Mouse (Mus musculus): Measurements from ENCODE around the gene Bcl9l. TPM values are rescaled to one million over a fixed set of nuclear protein-coding genes. Genes with fewer than 3 reads are reported as not detected.

The Bcl9l gene
- polyA plus RNA-seq, 1 experiment from 2014 or later, result 8.7 TPM

GRCm38 (mm10) chr9:44510872-44511601 lies 28.4 kb downstream of the Bcl9l start:
- no peak overlapping the region for H3K9ac ChIP-seq (ENCODE audit: low read length)
- no peak for ATAC-seq (replicated peaks; ENCODE audit: low FRiP score)
- H3K4me2 ChIP-seq (ENCODE audit: low read depth, low read length, severe bottlenecking), result no peak overlapping the region
- no peaks in the 10 kb centered on the region for H3K27me3 ChIP-seq (ENCODE audit: control insufficient read depth, insufficient read depth, low read length)
- no peak overlapping the region for H3K27ac ChIP-seq (ENCODE audit: low read depth, low read length)
- peaks cover 11% of the 10 kb centered on the region; the same call in 1 of the 2 replicates for H3K4me1 ChIP-seq (replicated peaks; ENCODE audit: control insufficient read depth, insufficient read depth, low read length)
- H3K9me3 ChIP-seq (ENCODE audit: control insufficient read depth, low read length), result no peaks in the 10 kb centered on the region
- WGBS, result 69% methylated on average over 5 of the region's 5 CpGs
- H3K4me3 ChIP-seq (ENCODE audit: low read depth, low read length), result no peak overlapping the region
- H3K36me3 ChIP-seq (ENCODE audit: control insufficient read depth, insufficient read depth, low read length), result peaks cover 4% of the 10 kb centered on the region; the same call in 1 of the 2 replicates
- DNase-seq (ENCODE audit: low spot score), result no peak

DNA sequence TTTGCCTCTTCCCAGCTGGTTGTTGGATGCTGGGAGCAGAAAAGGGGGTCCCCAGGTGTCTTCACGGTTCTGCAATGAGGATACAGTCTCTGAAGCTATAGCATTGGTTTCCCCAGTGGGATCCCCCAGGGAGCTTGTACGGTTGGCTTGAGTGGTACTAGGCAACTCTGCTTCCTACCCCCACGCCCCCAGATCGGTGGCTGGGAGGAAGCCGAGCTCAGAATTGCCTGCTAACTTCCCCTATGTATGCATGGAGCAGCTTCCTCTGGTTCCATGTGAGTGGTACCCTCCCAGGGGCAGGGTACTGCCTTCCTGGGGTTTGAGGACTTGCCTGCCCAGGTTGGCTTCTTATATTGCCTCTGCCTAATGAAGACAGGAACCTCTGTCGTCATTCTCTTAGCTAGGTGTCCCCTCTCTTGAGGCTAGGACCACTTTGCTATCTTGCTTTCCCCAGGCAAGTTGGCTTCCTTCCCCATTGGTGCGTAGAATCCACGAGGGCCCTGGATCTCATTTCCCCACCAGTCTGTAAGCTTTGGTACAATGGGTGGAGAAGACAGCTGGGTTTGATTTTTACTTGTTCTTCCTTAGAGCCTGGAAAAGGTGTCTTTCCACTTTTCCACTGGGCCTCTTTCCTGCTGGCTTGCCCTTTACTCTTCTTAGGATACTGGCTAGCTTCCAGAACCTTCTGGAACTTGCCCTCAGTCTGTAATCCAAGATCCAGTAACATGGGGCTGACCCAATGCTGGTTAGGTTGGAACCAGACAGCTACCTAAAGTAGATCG lies 29.5 kb downstream of the Bcl9l start:
- H3K27me3 ChIP-seq (ENCODE audit: control insufficient read depth, insufficient read depth, low read length), result no peaks in the 10 kb centered on the region
- H3K36me3 ChIP-seq (ENCODE audit: control insufficient read depth, insufficient read depth, low read length), result no peaks in the 10 kb centered on the region; the same call in 1 of the 2 replicates
- no peak overlapping the region for H3K4me2 ChIP-seq (ENCODE audit: low read depth, low read length, severe bottlenecking)
- DNase-seq (ENCODE audit: low spot score) (no peak), ATAC-seq (replicated peaks; ENCODE audit: low FRiP score) (no peak)
- 88% methylated on average over 9 of the region's 9 CpGs for WGBS
- H3K4me3 ChIP-seq (ENCODE audit: low read depth, low read length), result no peak overlapping the region
- H3K9ac ChIP-seq (ENCODE audit: low read length), result no peak overlapping the region
- no peaks in the 10 kb centered on the region for H3K9me3 ChIP-seq (ENCODE audit: control insufficient read depth, low read length)
- peaks cover 10% of the 10 kb centered on the region; the same call in 1 of the 2 replicates for H3K4me1 ChIP-seq (replicated peaks; ENCODE audit: control insufficient read depth, insufficient read depth, low read length)
- H3K27ac ChIP-seq (ENCODE audit: low read depth, low read length), result no peak overlapping the region

DNA sequence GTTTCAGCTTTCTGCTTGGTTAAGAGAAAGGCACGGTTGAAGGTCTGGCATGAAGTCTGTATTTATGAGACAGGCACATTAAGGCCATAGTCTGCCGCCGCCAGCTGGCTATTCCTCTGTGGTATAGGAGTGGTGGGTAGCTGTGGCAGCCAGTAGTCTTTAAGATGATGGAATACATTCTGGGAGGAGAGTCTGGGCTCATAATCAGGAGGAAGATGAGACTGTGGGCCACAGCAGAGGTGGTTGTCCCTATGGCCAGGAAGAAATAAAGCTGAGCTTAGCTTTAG lies 30.0 kb downstream of the Bcl9l start:
- no peaks in the 10 kb centered on the region for H3K27me3 ChIP-seq (ENCODE audit: control insufficient read depth, insufficient read depth, low read length)
- WGBS, result 93% methylated on average over 3 of the region's 3 CpGs
- H3K9me3 ChIP-seq (ENCODE audit: control insufficient read depth, low read length), result no peaks in the 10 kb centered on the region
- no peaks in the 10 kb centered on the region; the same call in 1 of the 2 replicates for H3K36me3 ChIP-seq (ENCODE audit: control insufficient read depth, insufficient read depth, low read length)
- ATAC-seq (replicated peaks; ENCODE audit: low FRiP score) (no peak), DNase-seq (ENCODE audit: low spot score) (no peak)
- peaks cover 10% of the 10 kb centered on the region; the same call in 1 of the 2 replicates for H3K4me1 ChIP-seq (replicated peaks; ENCODE audit: control insufficient read depth, insufficient read depth, low read length)
- no peak overlapping the region for H3K4me2 ChIP-seq (ENCODE audit: low read depth, low read length, severe bottlenecking)
- H3K4me3 ChIP-seq (ENCODE audit: low read depth, low read length), result no peak overlapping the region
- H3K9ac ChIP-seq (ENCODE audit: low read length), result no peak overlapping the region
- H3K27ac ChIP-seq (ENCODE audit: low read depth, low read length), result no peak overlapping the region

GRCm38 (mm10) chr9:44513121-44513520 lies 30.5 kb downstream of the Bcl9l start:
- Histone ChIP-seq H3K27me3 (ENCODE audit: control insufficient read depth, insufficient read depth, low read length) (no peaks in the 10 kb centered on the region), H3K4me3 (ENCODE audit: low read depth, low read length) (no peak overlapping the region), H3K4me1 (replicated peaks; ENCODE audit: control insufficient read depth, insufficient read depth, low read length) (peaks cover 10% of the 10 kb centered on the region; the same call in 1 of the 2 replicates), H3K4me2 (ENCODE audit: low read depth, low read length, severe bottlenecking) (no peak overlapping the region), H3K36me3 (ENCODE audit: control insufficient read depth, insufficient read depth, low read length) (no peaks in the 10 kb centered on the region), H3K9me3 (ENCODE audit: control insufficient read depth, low read length) (no peaks in the 10 kb centered on the region), H3K27ac (ENCODE audit: low read depth, low read length) (no peak overlapping the region), H3K9ac (ENCODE audit: low read length) (no peak overlapping the region)
- ATAC-seq (replicated peaks; ENCODE audit: low FRiP score), result no peak
- 90% methylated on average over 11 of the region's 11 CpGs for WGBS
- no peak for DNase-seq (ENCODE audit: low spot score)

GRCm38 (mm10) chr9:44513610-44514009 lies 31.0 kb downstream of the Bcl9l start:
- Histone ChIP-seq H3K9ac (ENCODE audit: low read length) (no peak overlapping the region), H3K27ac (ENCODE audit: low read depth, low read length) (no peak overlapping the region), H3K27me3 (ENCODE audit: control insufficient read depth, insufficient read depth, low read length) (no peaks in the 10 kb centered on the region), H3K4me1 (replicated peaks; ENCODE audit: control insufficient read depth, insufficient read depth, low read length) (peaks cover 10% of the 10 kb centered on the region; the same call in 1 of the 2 replicates), H3K4me2 (ENCODE audit: low read depth, low read length, severe bottlenecking) (no peak overlapping the region), H3K36me3 (ENCODE audit: control insufficient read depth, insufficient read depth, low read length) (no peaks in the 10 kb centered on the region), H3K9me3 (ENCODE audit: control insufficient read depth, low read length) (no peaks in the 10 kb centered on the region), H3K4me3 (ENCODE audit: low read depth, low read length) (no peak overlapping the region)
- no peak for DNase-seq (ENCODE audit: low spot score)
- WGBS, result 77% methylated on average over 20 of the region's 20 CpGs
- ATAC-seq (replicated peaks; ENCODE audit: low FRiP score), result no peak

DNA sequence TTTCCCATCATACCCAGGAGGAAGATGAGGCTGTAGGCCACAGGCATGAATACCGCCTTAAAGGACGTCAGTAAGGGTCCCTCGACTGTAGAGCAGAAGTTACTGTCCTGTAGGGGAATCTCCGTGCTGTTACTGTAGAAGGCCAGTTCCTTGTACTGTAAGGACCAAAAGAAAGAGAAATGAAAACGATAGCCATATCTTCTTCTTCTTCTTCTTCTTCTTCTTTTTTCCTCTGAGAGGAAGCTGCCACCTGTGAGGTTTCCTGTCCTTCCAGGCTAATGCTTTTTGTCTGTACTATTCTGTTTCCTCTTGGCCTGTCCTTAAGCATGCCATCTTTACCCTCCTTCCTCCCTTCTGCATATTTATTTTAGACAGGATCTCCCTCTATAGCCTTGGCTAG lies 31.5 kb downstream of the Bcl9l start:
- no peak overlapping the region for H3K4me3 ChIP-seq (ENCODE audit: low read depth, low read length)
- no peak overlapping the region for H3K9ac ChIP-seq (ENCODE audit: low read length)
- H3K27ac ChIP-seq (ENCODE audit: low read depth, low read length), result no peak overlapping the region
- H3K4me2 ChIP-seq (ENCODE audit: low read depth, low read length, severe bottlenecking), result no peak overlapping the region
- WGBS, result 92% methylated on average over 5 of the region's 5 CpGs
- ATAC-seq (replicated peaks; ENCODE audit: low FRiP score) (no peak), DNase-seq (ENCODE audit: low spot score) (no peak)
- no peaks in the 10 kb centered on the region for H3K27me3 ChIP-seq (ENCODE audit: control insufficient read depth, insufficient read depth, low read length)
- peaks cover 10% of the 10 kb centered on the region; the same call in 1 of the 2 replicates for H3K4me1 ChIP-seq (replicated peaks; ENCODE audit: control insufficient read depth, insufficient read depth, low read length)
- H3K36me3 ChIP-seq (ENCODE audit: control insufficient read depth, insufficient read depth, low read length), result no peaks in the 10 kb centered on the region
- H3K9me3 ChIP-seq (ENCODE audit: control insufficient read depth, low read length), result no peaks in the 10 kb centered on the region

GRCm38 (mm10) chr9:44515131-44515751 lies 32.6 kb downstream of the Bcl9l start:
- H3K9me3 ChIP-seq (ENCODE audit: control insufficient read depth, low read length), result no peaks in the 10 kb centered on the region
- H3K9ac ChIP-seq (ENCODE audit: low read length), result no peak overlapping the region
- H3K4me1 ChIP-seq (replicated peaks; ENCODE audit: control insufficient read depth, insufficient read depth, low read length), result 0 out of 2 replicates have a peak, but pooled peaks cover 2% of the 10 kb centered on the region
- no peaks in the 10 kb centered on the region for H3K36me3 ChIP-seq (ENCODE audit: control insufficient read depth, insufficient read depth, low read length)
- ATAC-seq (replicated peaks; ENCODE audit: low FRiP score) (no peak), DNase-seq (ENCODE audit: low spot score) (no peak)
- H3K4me3 ChIP-seq (ENCODE audit: low read depth, low read length), result no peak overlapping the region
- WGBS, result 77% methylated on average over 12 of the region's 12 CpGs
- H3K27ac ChIP-seq (ENCODE audit: low read depth, low read length), result no peak overlapping the region
- no peaks in the 10 kb centered on the region for H3K27me3 ChIP-seq (ENCODE audit: control insufficient read depth, insufficient read depth, low read length)
- H3K4me2 ChIP-seq (ENCODE audit: low read depth, low read length, severe bottlenecking), result no peak overlapping the region

DNA sequence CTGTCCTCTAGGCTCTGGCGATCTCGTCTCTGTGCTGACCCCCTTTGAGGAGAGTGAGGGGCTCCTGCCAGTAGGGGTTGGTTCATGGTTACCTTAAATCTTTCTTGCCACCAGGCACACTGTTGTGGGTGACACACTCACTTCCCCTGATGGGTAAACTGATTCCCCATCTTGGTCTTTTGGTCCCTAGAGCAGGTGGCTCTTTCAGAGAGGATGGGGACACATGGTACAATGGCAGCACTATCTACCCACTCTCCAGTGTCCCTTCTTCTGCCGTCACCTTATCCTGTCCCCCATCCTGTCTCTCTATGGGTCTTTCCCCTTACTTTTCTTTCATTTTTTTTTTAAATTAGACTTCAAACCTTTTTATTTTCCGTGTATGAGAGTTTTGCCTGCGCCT lies 33.3 kb downstream of the Bcl9l start:
- Histone ChIP-seq H3K9me3 (ENCODE audit: control insufficient read depth, low read length) (no peaks in the 10 kb centered on the region), H3K4me1 (replicated peaks; ENCODE audit: control insufficient read depth, insufficient read depth, low read length) (no peaks in the 10 kb centered on the region), H3K9ac (ENCODE audit: low read length) (no peak overlapping the region), H3K27ac (ENCODE audit: low read depth, low read length) (no peak overlapping the region), H3K4me3 (ENCODE audit: low read depth, low read length) (no peak overlapping the region), H3K27me3 (ENCODE audit: control insufficient read depth, insufficient read depth, low read length) (no peaks in the 10 kb centered on the region), H3K36me3 (ENCODE audit: control insufficient read depth, insufficient read depth, low read length) (no peaks in the 10 kb centered on the region), H3K4me2 (ENCODE audit: low read depth, low read length, severe bottlenecking) (no peak overlapping the region)
- DNase-seq (ENCODE audit: low spot score), result no peak
- 90% methylated on average over 5 of the region's 5 CpGs for WGBS
- ATAC-seq (replicated peaks; ENCODE audit: low FRiP score), result no peak

Measured in forebrain, embryonic 11.5 days (tissue).